Mouse (Mus musculus): ENCODE measurements around the gene Mt1.

DNA sequence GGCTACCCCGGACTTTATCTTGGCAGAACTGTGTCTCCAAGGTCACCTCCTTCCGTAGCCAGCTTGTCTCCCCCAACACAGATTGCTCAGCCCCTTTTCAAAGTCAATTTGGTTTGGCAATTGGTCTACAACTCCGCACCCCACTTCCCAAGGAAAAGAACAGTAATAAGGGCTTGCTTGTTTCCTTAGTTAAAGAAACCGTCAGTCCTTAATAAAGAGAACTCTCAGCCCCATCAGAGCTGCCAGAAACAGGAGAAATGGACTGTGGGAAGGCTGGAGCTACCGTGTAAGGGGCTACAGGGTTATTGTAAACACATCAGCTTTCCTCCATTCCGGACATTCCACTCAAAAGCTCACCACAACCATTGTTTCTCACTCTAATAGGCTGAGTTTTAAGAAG is 24.3 kb upstream of the Mt1 start:
- TF ChIP-seq EP300 (IDR thresholded peaks at IDR 0.05) (no peak), CTCF (IDR thresholded peaks at IDR 0.05) (no peak)

All from lung, postnatal 0 days (tissue).